Mouse (Mus musculus) testis, adult 10 weeks (tissue): ENCODE measurements around the gene Itm2a. TPM values are rescaled to one million over a fixed set of nuclear protein-coding genes. Genes with fewer than 3 reads are reported as not detected.

Experiments
- polyA plus RNA-seq: library from polyadenylated mRNA; stranded (reverse); fragments of 350-450 nt; fragmentation: Illumina TruSeq; extraction: RNeasy Lipid Tissue Mini Kit (QIAGEN cat#74804); gene quantifications from one replicate; pipeline ENCODE4 v1.2.3, GENCODE M21; 2014; ENCODE audit warnings: low read depth, low replicate concordance

The Itm2a gene
- 4.9 TPM for polyA plus RNA-seq

GRCm38 (mm10) chrX:107402915-107403912 lies at the start of gene Itm2a:
TSS of gene Itm2a (minus strand) at chrX:107403376.

Other genes starting within 250 kb of the Itm2a start
- 0.04 TPM for gene Gpr174, start 147.5 kb downstream of the Itm2a start, polyA plus RNA-seq